Mouse (Mus musculus) heart, adult 2 months (tissue): ENCODE results near the gene Lpcat2b.

Experiments used
- CTCF ChIP-seq: fragments of 200-600 bp; IDR thresholded peaks from 2 replicates; pipeline ENCODE4 v1.8.1; 2022; ENCODE audit warnings: antibody characterized with exemption, mild to moderate bottlenecking, moderate library complexity
- EP300 ChIP-seq: fragments of 200-500 bp; IDR thresholded peaks from 2 replicates; pipeline ENCODE4 v1.6.1; 2011; ENCODE audit warnings: low read depth, low read length, control low read depth; ENCODE audit not compliant: insufficient read depth
- POLR2A ChIP-seq: fragments of 200-500 bp; IDR thresholded peaks from 2 replicates; pipeline ENCODE4 v1.6.1; 2011; ENCODE audit warnings: mild to moderate bottlenecking, low read depth, low read length, control low read depth; ENCODE audit not compliant: insufficient read depth

DNA sequence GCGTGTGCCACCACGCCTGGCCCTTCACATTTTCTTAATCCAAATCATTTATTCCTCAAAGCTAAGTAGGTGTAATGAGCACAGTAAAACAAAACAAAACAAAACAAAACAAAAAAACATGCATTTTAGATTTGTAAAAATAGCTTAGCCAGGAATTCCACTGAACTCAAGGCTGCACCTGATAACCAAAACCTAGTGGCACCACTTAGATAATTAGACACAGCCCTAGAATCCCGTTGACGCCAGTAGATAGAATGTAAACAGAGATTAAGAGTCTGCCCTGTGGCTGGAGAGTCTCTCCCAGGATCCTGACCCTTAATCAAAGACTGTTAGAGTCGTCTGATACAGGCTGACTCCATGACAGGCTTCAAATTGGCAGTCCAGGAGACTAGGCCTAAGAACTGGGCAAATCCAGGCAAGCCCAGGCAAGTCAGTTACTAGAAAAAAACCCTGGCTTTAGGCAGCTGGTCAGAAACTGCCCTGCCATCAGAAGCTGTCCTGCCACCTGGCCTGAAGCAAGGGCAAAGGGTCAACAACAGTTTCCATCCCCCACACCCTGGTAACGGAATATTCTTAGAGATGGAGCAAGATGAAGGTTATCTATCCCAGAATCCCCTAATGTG is 5.3 kb downstream of the Lpcat2b start:
- TF ChIP-seq EP300, result no peak
- no peak for TF ChIP-seq CTCF
- TF ChIP-seq POLR2A, result no peak
